Mouse (Mus musculus) WW6 (cell line): Measurements from ENCODE around the gene Zfp277.

Source experiments
- DNase-seq: peaks from one replicate; pipeline ENCODE4 v3.0.0-alpha.2; 2013; ENCODE audit warnings: low read depth, low spot score

Gene Zfp277

GRCm38 (mm10) chr12:40378621-40379537, 66.8 kb downstream of the Zfp277 start:
- no peak for DNase-seq

DNA sequence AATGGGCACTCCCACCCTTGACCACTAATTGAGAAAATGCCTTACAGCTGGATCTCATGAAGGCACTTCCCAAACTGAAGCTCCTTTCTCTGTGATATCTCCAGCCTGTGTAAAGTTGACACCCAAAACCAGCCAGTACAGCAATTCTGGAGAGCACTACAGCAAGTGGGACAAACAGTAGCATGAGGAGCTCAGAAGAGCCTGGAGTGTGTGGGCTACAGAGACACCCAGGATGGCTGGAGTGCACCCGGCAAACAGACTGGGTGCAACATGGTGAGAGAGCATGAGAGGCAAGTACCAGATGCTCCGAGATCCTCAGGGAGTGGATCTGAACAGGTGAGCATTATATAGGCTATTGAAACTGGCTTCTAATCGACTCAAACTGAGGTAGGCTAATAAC, 93.8 kb downstream of the Zfp277 start:
- no peak for DNase-seq

GRCm38 (mm10) chr12:40348251-40348650, 97.5 kb downstream of the Zfp277 start:
- no peak for DNase-seq

DNA sequence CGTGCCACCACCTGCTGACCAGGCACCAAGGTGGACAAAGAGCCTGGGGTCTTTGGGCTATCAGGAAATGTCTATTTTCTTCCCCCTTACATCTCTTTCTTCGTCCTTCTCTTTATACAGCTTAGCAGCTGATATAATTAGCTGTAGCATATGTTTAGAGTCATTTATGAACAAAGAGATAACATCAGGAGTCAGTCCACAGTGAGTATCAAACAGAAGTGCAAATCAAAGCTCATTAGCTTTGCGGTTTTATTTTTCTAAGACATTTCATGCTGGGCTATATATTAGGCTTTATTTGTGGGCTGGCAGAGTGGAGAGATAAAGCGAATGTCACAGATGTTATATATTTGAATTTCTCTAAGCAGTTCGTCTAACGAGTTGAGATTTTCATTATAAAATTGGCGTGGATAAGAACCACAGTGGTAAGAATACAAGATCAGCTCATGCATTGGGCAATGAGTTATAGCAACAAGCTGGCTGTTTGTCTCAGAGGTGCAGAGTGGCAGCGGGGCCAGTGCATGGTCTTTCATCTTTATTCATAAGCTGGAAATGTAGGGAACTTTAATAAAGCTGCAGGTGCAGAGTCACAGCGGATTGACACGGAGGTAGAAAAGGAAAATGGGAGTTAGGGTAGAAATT, 98.5 kb downstream of the Zfp277 start:
- no peak for DNase-seq

DNA sequence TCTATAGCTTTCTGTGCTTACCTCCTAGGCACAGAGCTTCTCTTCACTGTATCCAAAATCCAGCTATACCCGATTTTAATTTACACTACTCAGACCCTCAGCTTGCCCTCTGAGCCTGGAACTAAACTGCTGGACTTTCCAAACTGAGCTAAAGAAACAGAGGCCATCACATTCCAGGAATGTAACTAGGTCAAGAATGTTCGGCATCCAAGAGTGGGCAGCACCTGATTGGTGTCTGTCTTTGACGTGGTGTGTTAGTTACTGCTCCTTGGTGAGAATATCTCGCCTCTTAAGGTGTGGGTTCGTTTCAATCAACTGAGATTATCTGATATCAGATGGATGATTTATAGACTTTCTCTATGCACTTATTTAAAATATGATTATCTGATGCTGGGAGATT, 104.3 kb downstream of the Zfp277 start:
- DNase-seq = no peak

GRCm38 (mm10) chr12:40335303-40335702, 110.4 kb downstream of the Zfp277 start:
- DNase-seq = no peak

DNA sequence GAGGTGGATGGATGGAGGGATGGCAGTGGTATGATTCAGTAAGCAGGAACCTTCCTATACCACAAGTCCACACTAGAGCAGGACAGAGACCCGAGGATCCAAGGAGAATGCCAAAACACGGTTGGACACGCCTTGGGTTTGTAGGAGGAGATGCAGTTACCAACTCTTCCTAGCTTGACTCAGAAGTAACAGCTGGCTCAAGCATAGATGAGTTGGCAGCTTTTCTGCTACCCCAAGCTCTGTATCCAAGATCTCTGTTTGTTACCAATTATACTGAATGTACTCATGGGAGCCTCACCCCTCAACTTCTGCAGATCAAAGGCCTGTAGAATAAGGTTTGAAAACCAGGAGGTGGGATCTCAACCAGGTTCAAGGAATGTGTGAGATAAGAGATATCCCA, 114.2 kb downstream of the Zfp277 start:
- DNase-seq = no peak

DNA sequence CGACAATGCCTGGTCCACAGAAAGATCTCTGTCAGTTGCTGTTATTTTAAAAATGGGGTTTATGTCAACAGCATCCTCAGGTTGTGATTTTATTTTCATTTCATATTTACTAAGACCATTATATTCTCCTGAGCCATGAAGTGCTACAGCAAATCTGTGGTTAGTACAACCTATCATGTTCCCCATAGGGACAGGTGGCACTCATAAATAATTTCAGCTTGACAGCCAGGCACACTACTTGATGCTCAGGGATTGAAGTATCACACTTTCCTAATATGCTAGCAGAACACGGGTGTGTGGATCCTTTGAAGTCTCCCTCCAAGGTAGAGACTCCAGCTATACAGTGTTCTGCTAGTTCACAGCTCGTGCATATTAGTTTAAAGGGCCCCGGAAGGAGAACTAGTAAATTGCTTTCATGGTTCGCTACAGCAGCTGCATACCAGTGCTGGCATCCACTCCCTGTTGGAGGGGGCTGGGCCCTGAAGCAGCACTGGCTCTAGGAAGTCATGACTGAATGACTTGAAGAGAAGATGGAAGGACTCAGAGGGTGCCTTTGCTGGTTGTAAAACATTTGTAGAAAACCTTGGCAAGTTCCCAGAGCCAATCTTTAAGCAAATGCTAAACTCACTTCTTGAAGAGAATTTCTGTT, 118.6 kb downstream of the Zfp277 start:
- no peak for DNase-seq

GRCm38 (mm10) chr12:40325582-40325981, 120.1 kb downstream of the Zfp277 start:
- no peak for DNase-seq

GRCm38 (mm10) chr12:40324819-40325218, 120.9 kb downstream of the Zfp277 start:
- no peak for DNase-seq

GRCm38 (mm10) chr12:40315146-40315545, 130.6 kb downstream of the Zfp277 start:
- DNase-seq = no peak

DNA sequence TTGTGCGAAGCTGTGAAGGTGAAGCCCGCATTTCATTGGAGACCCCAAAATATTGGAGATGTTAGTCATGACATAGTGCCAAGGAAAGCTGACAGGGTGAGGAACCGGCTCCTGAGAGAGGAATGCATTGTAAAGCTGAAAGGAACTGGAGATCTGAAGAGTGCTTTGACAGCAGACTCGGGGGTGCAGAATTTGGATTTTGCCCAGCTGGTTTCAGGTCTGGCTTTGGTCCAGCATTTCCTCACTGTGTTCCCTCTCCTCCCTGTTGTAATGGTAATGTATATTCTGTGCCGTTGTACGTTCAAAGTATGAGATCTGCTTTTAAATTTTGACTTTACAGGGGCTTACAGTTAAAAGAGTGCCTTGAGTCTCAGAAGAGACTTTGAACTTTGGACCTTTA, 141.7 kb downstream of the Zfp277 start:
- no peak for DNase-seq

- no peak for DNase-seq
These were observed 147.1 kb downstream of the Zfp277 start for GRCm38 (mm10) chr12:40298636-40299035.

DNA sequence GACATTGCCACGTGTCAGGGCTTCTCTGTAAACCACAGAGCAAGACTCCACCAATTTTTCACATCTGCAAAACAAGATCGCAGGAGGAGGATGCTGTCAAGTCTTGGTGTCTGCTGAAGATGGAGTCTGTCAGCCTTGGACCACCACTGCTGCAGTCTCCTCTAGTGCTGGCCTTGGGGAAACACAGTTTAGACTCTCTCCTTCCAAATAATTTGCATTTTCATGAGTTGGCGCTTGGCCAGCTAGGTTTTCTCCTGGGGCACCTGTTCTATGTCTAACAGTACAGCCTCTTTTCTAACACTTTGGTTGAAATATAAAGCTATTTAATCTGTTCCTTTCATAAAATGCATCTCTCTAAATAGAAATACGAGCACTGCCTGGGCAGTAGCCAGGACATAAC, 159.2 kb downstream of the Zfp277 start:
- no peak for DNase-seq

DNA sequence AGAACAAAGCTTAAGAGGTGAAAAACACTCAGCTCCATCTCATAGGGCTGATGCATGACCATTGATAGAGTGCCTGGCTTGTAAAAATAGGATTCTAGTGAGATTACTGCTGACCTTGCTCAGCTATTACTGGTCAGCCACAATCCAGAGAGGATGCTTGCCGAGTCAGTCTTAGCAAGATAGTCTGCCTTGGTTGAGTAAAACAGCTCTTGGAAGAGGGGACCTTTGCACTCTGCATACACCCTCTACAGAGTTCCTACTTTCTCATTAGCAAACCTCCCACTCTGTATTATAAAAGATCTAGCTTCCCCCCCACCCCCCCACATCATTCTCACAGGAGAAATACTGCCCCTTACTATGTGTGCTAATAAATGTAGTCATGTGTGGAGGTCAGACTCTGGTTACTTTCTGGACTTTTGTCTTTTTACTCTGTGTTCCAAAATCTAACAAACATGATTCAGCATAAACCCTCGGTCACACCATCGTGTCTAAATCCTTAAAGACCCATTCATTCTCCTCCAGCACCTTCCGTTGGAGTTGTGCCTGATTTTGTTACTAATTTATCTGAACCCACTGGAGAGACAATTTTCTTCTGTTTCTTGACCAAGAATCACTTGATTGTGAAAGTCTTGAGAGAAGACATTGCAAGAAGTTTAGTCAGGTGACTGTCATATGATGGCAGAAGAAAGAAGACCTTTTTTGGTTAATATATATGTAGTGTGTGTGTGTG, 164.9 kb downstream of the Zfp277 start:
- no peak for DNase-seq

DNA sequence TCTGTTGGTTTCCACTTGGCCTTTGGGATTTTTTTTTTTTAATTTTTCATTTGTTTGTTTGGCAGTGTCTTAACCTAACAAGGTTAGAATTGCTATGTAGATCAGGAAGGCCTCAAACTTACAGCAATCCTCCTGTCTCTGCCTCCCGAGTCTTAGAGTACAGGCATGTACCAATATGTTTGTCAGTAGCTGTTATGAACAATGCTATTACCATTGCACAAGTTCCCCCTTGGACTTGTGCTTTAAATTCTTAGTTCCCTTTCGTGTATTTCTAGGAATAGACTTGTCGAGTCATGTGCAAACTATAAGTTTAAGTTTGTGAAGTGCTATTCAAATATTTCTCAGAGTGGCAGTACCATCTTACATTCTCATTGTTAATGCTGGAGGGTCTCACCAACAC, 168.1 kb downstream of the Zfp277 start:
- no peak for DNase-seq

DNA sequence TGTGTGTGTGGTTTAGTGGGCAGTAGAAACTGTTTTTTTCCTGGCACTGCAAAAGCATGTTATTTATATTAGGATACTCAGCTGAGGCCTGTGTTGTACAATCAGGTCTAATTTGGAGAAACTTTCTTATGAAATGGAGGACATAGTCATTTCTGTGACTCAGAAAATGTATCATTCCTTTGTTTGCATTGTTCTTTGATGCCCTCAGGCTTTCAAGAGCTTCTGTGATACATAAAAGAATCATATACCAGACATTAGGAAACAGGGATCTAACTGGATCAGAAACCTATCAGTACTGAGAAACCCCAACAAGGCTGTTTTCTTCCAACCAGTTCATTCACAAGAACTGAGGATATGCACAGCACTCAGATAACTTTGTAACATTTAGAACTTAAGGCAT, 170.8 kb downstream of the Zfp277 start:
- DNase-seq = no peak

DNA sequence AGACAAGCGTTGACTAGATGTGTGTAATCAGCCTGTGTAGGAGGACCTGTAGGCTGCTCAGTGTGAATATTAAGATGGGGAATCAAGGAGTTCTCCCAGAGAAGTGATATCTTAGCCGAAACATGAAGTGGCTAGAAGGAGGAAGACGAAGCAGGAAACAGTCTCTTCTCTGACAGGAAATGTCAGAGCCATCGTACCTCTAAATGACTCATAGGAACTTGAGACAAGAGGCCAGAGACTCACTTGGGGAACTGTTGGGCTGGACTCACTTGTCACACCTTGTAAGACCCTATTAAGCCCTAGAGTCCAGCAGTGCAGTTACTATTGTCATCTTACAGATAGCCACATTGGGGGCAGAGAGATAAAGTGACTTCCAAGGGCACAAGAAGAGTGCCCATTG, 172.4 kb downstream of the Zfp277 start:
- no peak for DNase-seq

DNA sequence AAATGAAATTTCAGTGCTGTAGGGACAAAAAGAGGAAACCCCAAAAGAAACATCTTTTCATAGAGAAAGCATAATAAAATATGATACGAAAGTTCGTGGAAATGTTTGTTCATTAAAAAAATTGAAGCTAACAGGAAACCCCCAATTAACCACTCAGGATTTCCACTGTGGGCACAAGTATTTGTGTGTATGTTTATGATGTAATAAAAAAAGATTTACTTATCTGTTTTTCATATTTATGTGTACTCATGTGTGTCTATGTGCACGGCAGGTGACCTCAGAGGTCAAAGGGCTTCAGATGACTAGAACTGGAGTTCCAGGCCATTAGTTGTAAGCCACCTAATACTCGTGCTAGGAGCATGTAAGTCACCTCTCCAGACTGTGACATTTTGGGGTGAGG, 173.0 kb downstream of the Zfp277 start:
- DNase-seq = no peak

GRCm38 (mm10) chr12:40268313-40268712, 177.4 kb downstream of the Zfp277 start:
- no peak for DNase-seq
